Mouse (Mus musculus): Measurements from ENCODE around the gene Rft1.
"Not testable (repeated sequence)": the region's sequence is repeated elsewhere in the genome, so short reads cannot be mapped to it uniquely, and the experiment has no call there.

The Rft1 gene

DNA sequence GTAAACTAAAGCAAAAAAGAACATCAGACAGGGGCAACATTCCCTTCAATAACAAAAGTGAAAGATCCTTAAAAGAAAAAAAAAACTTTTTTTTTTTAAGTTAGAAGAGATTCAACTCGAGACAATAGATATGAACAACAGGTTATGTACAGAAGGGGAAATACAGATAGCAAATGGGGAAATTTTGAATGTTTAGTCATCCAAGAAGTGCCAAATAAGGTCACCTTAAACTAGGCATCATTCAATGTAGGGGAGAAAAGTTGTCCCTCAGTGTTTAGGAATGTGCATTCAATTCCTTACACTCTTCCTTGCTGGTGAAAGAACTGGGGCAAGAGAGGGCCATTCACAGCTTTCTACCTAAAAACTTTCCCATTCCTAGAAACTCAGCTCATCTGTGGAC, 59.6 kb downstream of the Rft1 start:
- in situ Hi-C loops (cut with MboI; ENCODE audit: low pct_unique_long_range_greater_than_20kb in 1 of 2, low sequenced_read_pairs in 2 of 2, unreplicated experiment in 1 of 2): no loop called here

DNA sequence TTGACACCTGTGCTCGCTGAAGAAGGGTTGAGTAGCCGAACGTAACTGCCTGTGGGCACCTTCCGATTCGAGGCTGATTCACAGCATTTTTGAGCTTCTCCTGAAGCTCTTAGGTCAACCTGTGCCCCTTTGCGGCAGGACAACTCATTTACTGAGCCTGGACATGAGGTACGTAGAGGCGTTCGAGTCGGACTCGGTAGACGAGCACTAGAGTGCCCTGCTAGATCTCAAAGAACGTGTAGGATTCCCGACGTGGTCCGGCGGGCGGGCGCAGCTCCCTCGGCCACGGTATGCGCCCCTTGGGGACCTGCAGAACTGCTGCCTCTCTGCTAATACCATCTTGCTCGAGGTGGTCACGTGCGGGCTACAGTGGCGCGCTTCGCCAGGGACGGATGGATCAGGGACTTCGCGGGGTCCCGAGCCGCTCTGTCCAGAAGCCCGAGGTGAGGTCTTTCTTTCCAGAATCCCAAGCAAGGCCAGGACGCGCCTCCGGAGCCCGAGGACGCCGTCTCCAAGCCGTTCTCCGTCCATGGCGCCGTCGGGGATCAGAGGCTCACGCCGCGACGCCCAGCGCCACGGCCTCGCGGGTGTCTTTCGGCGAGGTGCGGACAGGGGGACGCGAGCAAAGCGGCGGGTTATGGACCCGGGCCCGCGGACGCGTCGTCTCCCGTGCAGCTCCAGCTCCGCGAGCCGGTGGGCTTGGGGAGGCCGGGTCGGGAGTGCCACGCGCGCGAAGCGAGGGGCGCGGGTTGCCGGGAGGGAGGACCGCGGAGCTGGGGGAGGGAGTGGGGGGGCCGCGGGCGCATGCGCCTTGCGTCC, 60.8 kb downstream of the Rft1 start, which contains the start of gene Sfmbt1:
TSS of gene Sfmbt1 (plus strand) at position 51 of the 819 bp plus-strand sequence.
- in situ Hi-C loops (cut with MboI; ENCODE audit: low pct_unique_long_range_greater_than_20kb in 1 of 2, low sequenced_read_pairs in 2 of 2, unreplicated experiment in 1 of 2): no loop called here

DNA sequence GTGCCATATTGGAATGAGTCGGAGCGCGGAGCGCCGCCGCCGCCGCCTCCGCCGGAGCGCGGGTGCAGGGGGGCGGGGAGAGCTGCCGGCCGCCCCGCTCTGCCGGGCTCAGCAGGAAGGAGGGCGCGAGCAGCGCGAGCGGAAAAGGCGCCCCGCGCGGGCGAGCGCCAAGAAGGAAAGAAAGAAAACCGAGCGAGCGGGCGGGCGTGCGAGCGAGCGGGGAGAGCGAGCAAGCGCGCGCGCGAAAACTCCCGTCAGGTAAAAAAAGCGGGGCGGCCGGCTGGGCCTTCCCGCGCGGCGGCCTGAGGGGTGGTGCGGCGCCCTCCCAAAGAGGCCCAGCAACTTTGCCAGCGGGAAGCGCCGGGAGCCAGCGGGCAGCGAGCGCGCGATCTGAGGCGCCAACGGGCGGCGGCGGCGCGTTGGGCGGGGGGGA, 61.5 kb downstream of the Rft1 start:
- in situ Hi-C loops (cut with MboI; ENCODE audit: low pct_unique_long_range_greater_than_20kb in 1 of 2, low sequenced_read_pairs in 2 of 2, unreplicated experiment in 1 of 2): no loop called here

- in situ Hi-C loops (cut with MboI; ENCODE audit: low pct_unique_long_range_greater_than_20kb in 1 of 2, low sequenced_read_pairs in 2 of 2, unreplicated experiment in 1 of 2): no loop called here
Measured at GRCm38 (mm10) chr14:30716051-30716952, 62.1 kb downstream of the Rft1 start.

- in situ Hi-C loops (cut with MboI; ENCODE audit: low pct_unique_long_range_greater_than_20kb in 1 of 2, low sequenced_read_pairs in 2 of 2, unreplicated experiment in 1 of 2): no loop called here
Measured at GRCm38 (mm10) chr14:30716953-30717285, 62.8 kb downstream of the Rft1 start.

DNA sequence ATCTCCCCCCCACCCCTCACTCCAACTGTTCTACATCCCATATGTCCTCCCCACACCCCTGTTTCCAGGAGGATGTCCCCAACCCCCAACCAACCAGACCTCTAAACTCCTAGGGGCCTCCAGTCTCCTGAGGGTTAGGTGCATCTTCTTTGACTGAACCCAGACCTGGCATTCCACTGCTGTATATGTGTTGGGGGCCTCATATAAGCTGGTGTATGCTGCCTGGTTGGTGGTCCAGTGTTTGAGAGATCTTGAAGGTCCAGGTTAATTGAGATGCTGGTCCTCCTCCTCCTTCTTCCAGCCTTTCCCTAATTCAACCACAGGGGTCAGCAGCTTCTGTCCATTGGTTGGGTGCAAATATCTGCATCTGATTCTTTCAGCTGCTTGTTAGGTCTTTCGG, 64.5 kb downstream of the Rft1 start:
- in situ Hi-C loops (cut with MboI; ENCODE audit: low pct_unique_long_range_greater_than_20kb in 1 of 2, low sequenced_read_pairs in 2 of 2, unreplicated experiment in 1 of 2): not testable (repeated sequence)

- in situ Hi-C loops (cut with MboI; ENCODE audit: low pct_unique_long_range_greater_than_20kb in 1 of 2, low sequenced_read_pairs in 2 of 2, unreplicated experiment in 1 of 2): no loop called here
Measured at GRCm38 (mm10) chr14:30719514-30719913, 65.4 kb downstream of the Rft1 start.

GRCm38 (mm10) chr14:30721850-30722249, 67.7 kb downstream of the Rft1 start:
- in situ Hi-C loops (cut with MboI; ENCODE audit: low pct_unique_long_range_greater_than_20kb in 1 of 2, low sequenced_read_pairs in 2 of 2, unreplicated experiment in 1 of 2): no loop called here

- in situ Hi-C loops (cut with MboI; ENCODE audit: low pct_unique_long_range_greater_than_20kb in 1 of 2, low sequenced_read_pairs in 2 of 2, unreplicated experiment in 1 of 2): no loop called here
Measured at GRCm38 (mm10) chr14:30722406-30722805, 68.2 kb downstream of the Rft1 start.

- in situ Hi-C loops (cut with MboI; ENCODE audit: low pct_unique_long_range_greater_than_20kb in 1 of 2, low sequenced_read_pairs in 2 of 2, unreplicated experiment in 1 of 2): no loop called here
Measured at GRCm38 (mm10) chr14:30731896-30732295, 77.7 kb downstream of the Rft1 start.

- in situ Hi-C loops (cut with MboI; ENCODE audit: low pct_unique_long_range_greater_than_20kb in 1 of 2, low sequenced_read_pairs in 2 of 2, unreplicated experiment in 1 of 2): no loop called here
Measured at GRCm38 (mm10) chr14:30734665-30735064, 80.5 kb downstream of the Rft1 start.

- in situ Hi-C loops (cut with MboI; ENCODE audit: low pct_unique_long_range_greater_than_20kb in 1 of 2, low sequenced_read_pairs in 2 of 2, unreplicated experiment in 1 of 2): no loop called here
Measured at GRCm38 (mm10) chr14:30735810-30736209, 81.7 kb downstream of the Rft1 start.

- in situ Hi-C loops (cut with MboI; ENCODE audit: low pct_unique_long_range_greater_than_20kb in 1 of 2, low sequenced_read_pairs in 2 of 2, unreplicated experiment in 1 of 2): no loop called here
Measured at GRCm38 (mm10) chr14:30736413-30736812, 82.3 kb downstream of the Rft1 start.
